Mouse (Mus musculus): ENCODE results near the gene Crnkl1.

GRCm38 (mm10) chr2:145941403-145941802 lies 6.6 kb upstream of the Crnkl1 start:
- TF ChIP-seq MAFK (IDR thresholded peaks at IDR 0.05; ENCODE audit: insufficient read depth, low read depth, low read length) = no peak
- TF ChIP-seq HCFC1 (IDR thresholded peaks at IDR 0.05; ENCODE audit: borderline replicate concordance, insufficient read depth, low read length) = no peak
- TF ChIP-seq CHD2 (IDR thresholded peaks at IDR 0.05; ENCODE audit: low read depth, low read length) = no peak
- no peak for TF ChIP-seq ZNF384 (IDR thresholded peaks at IDR 0.05; ENCODE audit: low read depth, low read length)
- TF ChIP-seq ZC3H11A (IDR thresholded peaks at IDR 0.05; ENCODE audit: borderline replicate concordance, low read depth, low read length) = no peak

Data from ES-E14 (cell line).